Mouse (Mus musculus): ENCODE data around the gene 4930518I15Rik.
"Not testable (repeated sequence)": the region's sequence is repeated elsewhere in the genome, so short reads cannot be mapped to it uniquely, and the experiment has no call there.

The 4930518I15Rik gene

GRCm38 (mm10) chr2:156877726-156878125 is 20.0 kb upstream of the 4930518I15Rik start:
- no peak for DNase-seq (ENCODE audit: low spot score in 2 of 2)

GRCm38 (mm10) chr2:156874760-156875510 is 17.2 kb upstream of the 4930518I15Rik start:
- DNase-seq (ENCODE audit: low spot score in 2 of 2), result no peak

DNA sequence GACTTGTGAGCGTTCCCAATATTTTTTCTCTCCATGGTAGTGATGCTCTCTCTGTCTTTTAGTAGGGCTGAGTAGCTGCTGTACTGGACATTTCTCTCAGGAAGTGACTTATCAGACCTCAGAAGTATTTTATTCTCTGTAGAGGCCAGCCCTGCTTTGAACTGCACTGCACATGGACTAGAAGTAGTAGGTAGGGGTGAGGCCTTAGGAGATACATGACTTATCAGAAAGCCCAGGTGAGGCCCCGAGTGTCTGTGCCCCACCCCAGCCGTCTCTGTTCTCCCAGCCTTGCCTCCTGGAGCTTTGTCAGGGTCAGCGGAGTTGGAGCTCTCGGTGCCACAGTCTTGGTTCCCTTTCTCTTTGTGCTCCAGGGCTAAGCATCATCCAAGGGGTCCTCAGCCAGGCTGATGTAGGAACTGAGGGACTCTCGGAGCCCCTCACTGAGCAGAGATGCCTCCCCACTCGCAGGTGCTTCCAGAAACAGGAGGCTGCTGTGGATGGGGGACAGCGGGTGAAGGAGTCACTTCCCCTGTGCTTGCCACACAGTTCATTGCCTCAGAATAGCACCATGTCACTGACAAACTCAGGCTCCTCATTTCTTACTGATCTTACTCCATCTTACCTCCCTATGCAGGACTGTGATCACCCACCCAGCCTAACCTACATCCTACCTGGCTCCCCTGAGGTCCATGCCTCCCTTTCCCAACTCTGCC is 16.5 kb upstream of the 4930518I15Rik start:
- DNase-seq (ENCODE audit: low spot score in 2 of 2), result no peak

DNA sequence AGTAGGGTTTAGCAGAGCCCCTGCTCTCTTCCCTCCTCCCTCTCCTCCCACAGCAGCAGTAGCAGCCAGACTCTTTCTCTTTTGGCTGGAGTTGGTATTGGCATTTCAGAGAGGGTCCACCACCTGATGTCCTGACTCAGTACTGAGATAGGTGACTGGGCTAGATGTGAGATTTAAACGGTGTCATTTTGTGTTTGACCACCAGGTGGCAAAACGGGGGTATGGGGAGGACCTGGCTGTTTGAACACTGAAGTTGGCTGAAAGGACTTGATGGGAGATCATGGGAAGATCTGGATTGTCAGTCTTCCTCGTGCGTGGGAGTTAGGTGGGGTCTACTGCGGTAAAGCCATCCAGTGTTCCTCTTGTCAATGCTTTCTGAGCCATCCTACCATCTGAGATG is 15.9 kb upstream of the 4930518I15Rik start:
- peak in 1 of 2 experiments; percentile 29 for DNase-seq (ENCODE audit: low spot score in 2 of 2)

- no peak for DNase-seq (ENCODE audit: low spot score in 2 of 2)
Observed at GRCm38 (mm10) chr2:156870519-156870918, 12.8 kb upstream of the 4930518I15Rik start.

- no peak for DNase-seq (ENCODE audit: low spot score in 2 of 2)
Observed at GRCm38 (mm10) chr2:156869554-156869953, 11.8 kb upstream of the 4930518I15Rik start.

- DNase-seq (ENCODE audit: low spot score in 2 of 2), result no peak
Observed at GRCm38 (mm10) chr2:156868994-156869393, 11.2 kb upstream of the 4930518I15Rik start.

DNA sequence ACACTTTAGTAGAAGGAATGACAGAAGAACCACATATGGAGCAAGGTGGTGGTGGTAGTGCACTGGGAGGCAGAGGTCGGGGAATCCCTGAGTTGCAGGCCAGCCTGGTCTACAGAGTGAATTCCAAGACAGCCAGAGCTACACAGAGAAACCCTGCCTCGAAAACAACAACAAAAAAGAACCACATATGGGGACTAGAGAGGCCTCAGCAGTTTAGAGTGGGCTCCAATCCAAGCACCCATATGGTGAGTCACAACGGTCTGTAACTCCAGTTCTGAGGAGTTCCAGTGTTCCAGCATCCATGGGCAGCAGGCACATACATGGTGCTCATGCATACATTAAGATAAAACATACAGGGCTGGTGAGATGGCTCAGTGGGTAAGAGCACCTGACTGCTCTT is 6.7 kb upstream of the 4930518I15Rik start:
- DNase-seq (ENCODE audit: low spot score in 2 of 2), result no peak

DNA sequence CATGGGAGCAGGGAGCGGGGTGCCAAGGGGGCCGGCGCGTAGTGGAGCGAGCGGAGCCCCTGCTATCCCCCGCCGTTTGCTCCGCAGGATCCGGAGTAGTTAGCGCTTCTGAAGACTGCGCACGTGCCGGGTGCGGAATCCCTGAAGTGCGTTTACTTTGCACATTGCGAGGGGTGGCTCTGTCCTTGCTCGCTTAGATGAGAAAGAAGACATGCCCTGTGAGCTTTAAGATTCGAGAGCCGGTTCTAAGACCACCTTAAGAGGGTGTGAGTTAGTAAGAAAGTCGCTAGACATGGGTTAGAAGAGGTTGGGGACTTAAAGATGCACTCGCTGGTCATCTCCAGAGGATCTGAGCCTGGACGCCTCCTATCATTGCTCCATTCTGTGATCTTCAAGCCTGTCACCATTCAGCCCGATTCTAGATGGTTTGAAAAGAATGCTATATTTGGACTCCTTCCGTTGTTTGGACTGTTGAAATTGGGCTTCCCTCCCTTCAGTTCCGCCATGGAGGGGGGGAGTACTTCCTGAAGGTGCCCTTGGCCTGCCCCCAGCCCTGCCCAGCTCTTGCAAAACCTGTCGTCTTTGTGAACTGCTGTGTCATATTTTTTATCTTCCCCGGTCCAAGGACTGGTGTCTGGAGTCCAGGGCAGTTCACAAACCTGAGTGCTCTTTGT is 5.9 kb upstream of the 4930518I15Rik start:
- no peak for DNase-seq (ENCODE audit: low spot score in 2 of 2)

- peak; percentile 93 to 97 for DNase-seq (ENCODE audit: low spot score in 2 of 2)
Observed at GRCm38 (mm10) chr2:156862772-156863486, 5.2 kb upstream of the 4930518I15Rik start, which contains the start of gene Rab5if. Gene Rab5if, plus strand, starts transcription at chr2:156863128.

GRCm38 (mm10) chr2:156862041-156862717 is 4.4 kb upstream of the 4930518I15Rik start:
- DNase-seq (ENCODE audit: low spot score in 2 of 2), result no peak

DNA sequence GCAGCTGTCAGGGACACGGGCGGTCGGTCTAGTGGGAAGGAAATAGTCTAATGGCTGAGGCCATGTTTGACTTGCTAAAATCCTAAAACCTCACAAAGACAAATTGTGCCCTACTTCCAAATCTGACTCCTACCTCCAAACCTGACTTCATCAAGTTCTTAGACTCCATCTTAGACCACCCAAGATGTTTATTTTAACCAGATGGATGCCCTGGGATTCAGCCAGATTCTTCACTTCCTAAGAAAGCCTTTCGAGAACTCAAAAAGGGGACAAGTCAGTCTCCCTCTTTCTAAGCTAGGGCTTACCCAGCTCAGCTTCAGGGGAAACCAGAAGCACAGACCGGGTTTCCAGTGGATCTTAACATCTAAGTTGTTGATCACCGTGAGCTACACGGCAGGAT is 925 bp upstream of the 4930518I15Rik start:
- no peak for DNase-seq (ENCODE audit: low spot score in 2 of 2)

DNA sequence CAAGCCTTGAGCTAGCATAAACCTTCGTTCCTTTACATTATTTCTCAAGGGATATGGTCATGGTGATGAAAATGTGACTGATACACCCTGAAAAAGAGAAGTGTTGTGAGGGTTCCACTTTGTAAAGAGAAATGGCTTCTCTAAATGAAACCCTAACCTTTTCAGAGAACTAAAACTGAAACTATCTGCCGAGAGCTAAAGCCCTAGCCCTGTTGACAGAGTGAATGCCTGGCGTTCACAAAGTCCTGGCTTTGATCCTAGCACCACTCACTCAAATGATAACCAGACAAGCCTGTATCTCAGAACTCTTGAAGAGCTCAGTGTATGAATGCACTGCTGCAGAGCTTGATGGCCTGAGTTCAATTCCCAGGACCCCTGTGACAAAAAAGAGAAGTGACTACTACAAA is 358 bp downstream of the 4930518I15Rik start:
- no peak for DNase-seq (ENCODE audit: low spot score in 2 of 2)

DNA sequence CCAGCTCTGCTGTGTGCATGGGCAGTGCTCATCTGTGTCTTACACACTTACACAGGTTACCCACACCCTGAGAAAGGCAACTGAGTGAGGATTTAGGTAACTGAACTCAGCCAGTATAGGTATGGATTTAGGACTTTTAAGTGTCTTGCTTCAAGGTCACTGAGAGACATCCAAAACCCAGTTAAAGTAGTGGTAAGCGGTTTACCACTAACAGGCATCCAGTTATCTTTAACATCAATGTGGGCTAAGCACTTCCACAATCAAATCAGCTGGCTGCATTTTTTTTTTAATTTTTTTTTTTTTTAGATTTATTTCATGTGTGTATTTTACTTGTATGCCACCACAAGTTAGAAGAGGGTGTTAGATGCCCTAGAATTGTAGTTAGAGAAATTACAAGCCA is 1.4 kb downstream of the 4930518I15Rik start:
- no peak for DNase-seq (ENCODE audit: low spot score in 2 of 2)

GRCm38 (mm10) chr2:156853999-156854771 is 3.6 kb downstream of the 4930518I15Rik start:
- not testable (repeated sequence) for DNase-seq (ENCODE audit: low spot score in 2 of 2)

- not testable (repeated sequence) for DNase-seq (ENCODE audit: low spot score in 2 of 2)
Observed at GRCm38 (mm10) chr2:156853584-156853983, 4.2 kb downstream of the 4930518I15Rik start.

- no peak for DNase-seq (ENCODE audit: low spot score in 2 of 2)
Observed at GRCm38 (mm10) chr2:156850505-156850904, 7.2 kb downstream of the 4930518I15Rik start.

GRCm38 (mm10) chr2:156848526-156849182 is 9.1 kb downstream of the 4930518I15Rik start:
- DNase-seq (ENCODE audit: low spot score in 2 of 2), result no peak

DNA sequence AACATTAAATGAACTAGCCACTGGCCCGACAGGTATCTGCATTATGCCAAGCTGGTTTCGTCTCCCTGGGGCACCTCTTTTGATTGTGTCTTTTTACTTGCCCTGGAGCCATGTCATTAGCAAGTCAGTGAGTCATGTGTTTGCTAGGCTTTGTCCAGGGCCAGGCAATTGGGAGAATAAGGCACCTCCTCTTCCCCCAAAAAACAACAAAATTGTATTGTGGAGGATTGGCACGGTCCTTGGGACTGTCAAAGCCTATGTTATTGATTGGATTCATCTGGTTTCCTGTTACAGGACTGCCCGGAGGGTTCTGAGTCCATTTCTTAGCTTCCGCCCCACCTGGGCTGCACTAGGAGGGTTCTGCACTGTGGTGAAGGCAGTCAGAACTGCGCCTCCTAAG is 10.1 kb downstream of the 4930518I15Rik start:
- no peak for DNase-seq (ENCODE audit: low spot score in 2 of 2)

DNA sequence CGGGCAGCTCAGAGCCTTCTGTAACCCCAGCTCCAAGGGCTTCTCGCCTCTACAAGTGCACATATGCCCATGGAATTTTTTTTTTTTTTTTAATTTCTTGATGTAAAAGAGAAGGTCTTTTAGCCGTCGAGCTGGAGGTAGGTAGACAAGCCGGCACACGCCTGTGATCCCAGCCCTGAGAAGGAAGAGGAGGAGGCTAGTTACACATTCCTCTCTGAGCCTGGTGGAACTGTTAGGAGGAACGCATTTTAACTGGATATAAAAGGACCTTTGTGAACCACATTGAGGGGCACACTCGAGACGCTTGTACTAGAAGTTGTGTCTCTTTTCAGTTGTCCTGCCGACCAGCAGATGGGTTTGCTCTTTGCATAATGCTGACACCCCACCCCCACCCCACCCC is 13.0 kb downstream of the 4930518I15Rik start:
- DNase-seq (ENCODE audit: low spot score in 2 of 2), result no peak
